Mouse (Mus musculus) testis, adult 2 months (tissue): ENCODE measurements around the gene Zc3h8. TPM values are rescaled to one million over a fixed set of nuclear protein-coding genes. Genes with fewer than 3 reads are reported as not detected.

Experiments used
- H3K27ac ChIP-seq: fragments of 200-500 bp; 2 replicates; pipeline ENCODE4 v1.5.1; 2012; ENCODE audit warnings: low read depth, low read length; ENCODE audit not compliant: control insufficient read depth, insufficient read depth
- H3K27me3 ChIP-seq: fragments of 200-500 bp; 2 replicates; pipeline ENCODE4 v1.6.1; 2012; ENCODE audit warnings: mild to moderate bottlenecking, low read length, moderate library complexity; ENCODE audit not compliant: control insufficient read depth, insufficient read depth
- H3K36me3 ChIP-seq: fragments of 200-500 bp; 2 replicates; pipeline ENCODE4 v1.6.1; 2012; ENCODE audit warnings: mild to moderate bottlenecking, low read length; ENCODE audit not compliant: control insufficient read depth, insufficient read depth
- H3K4me1 ChIP-seq: fragments of 200-500 bp; 2 replicates; pipeline ENCODE4 v1.6.1; 2012; ENCODE audit warnings: low read length; ENCODE audit not compliant: control insufficient read depth, insufficient read depth
- H3K4me3 ChIP-seq: fragments of 200-500 bp; 2 replicates; pipeline ENCODE4 v1.5.1; 2012; ENCODE audit warnings: low read depth, mild to moderate bottlenecking, low read length, moderate library complexity, mixed read lengths; ENCODE audit not compliant: control insufficient read depth
- CTCF ChIP-seq: fragments of 200-500 bp; IDR thresholded peaks from 2 replicates; pipeline ENCODE4 v1.5.1; 2012; ENCODE audit warnings: low read depth, mild to moderate bottlenecking, inconsistent platforms, low read length, moderate library complexity; ENCODE audit not compliant: control insufficient read depth, insufficient read depth, insufficient replicate concordance
- POLR2A ChIP-seq: fragments of 200-500 bp; IDR thresholded peaks from 2 replicates; pipeline ENCODE4 v1.6.1; 2012; ENCODE audit warnings: low read depth, mild to moderate bottlenecking, inconsistent platforms, low read length, moderate library complexity; ENCODE audit not compliant: control insufficient read depth
- polyA plus RNA-seq: library from polyadenylated mRNA; depleted of rRNA; stranded (reverse); fragments of >200 nt; gene quantifications from 2 replicates; pipeline ENCODE4 v1.2.3, GENCODE M21; 2012

The Zc3h8 gene
- polyA plus RNA-seq, 1 experiment, result 5.1 TPM

DNA sequence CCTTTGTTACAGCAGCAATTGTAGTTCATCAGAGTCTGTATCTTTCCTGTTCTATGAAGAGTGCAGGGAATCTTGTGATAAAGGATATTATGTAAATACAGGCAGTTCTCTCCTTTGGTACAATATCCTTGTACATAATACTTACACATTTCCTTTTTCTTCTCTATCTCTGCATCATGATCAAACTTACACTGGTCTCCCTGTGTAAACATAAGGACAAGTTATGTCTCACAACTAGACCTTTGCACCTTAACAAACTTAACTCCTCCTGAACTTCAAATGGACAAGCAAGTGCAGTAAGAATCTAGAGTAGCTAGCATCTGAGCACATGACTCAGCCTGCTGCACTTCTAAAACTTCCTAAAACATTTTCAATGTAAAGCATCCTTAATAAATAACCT is 13.2 kb downstream of the Zc3h8 start:
- no peaks in the 10 kb centered on the region for H3K4me1 ChIP-seq
- H3K4me3 ChIP-seq, result no peak overlapping the region
- H3K36me3 ChIP-seq, result no peaks in the 10 kb centered on the region; the same call in 1 of the 2 replicates
- no peak overlapping the region for H3K27ac ChIP-seq
- H3K27me3 ChIP-seq, result no peaks in the 10 kb centered on the region
- no peak for TF ChIP-seq POLR2A
- TF ChIP-seq CTCF, result no peak

DNA sequence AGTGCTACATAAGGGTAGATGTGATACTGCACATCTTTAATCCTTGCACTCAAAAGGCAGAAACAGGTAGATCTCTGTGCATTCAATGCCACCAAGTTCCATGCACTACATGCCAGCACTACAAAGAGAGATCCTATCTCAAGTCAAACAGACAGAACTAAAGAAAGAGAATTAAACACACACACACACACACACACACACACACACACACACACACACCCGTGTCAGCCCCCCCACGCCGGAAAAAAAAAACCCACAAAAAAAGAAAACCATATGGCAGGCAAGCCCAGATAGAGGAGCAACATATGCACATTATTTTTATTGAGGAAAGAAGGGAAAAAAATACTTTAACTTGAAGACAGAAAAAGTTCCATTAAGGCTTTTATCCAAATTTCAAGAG is 15.4 kb downstream of the Zc3h8 start:
- Histone ChIP-seq H3K4me3 (no peak overlapping the region), H3K27ac (no peak overlapping the region), H3K36me3 (no peaks in the 10 kb centered on the region; the same call in 1 of the 2 replicates), H3K4me1 (no peaks in the 10 kb centered on the region), H3K27me3 (no peaks in the 10 kb centered on the region)
- no peak for TF ChIP-seq POLR2A
- TF ChIP-seq CTCF, result no peak

- Histone ChIP-seq H3K36me3 (no peaks in the 10 kb centered on the region; the same call in 1 of the 2 replicates), H3K27ac (no peak overlapping the region), H3K4me1 (no peaks in the 10 kb centered on the region), H3K4me3 (no peak overlapping the region; the same call in 1 of the 2 replicates), H3K27me3 (no peaks in the 10 kb centered on the region)
- TF ChIP-seq CTCF, result no peak
- TF ChIP-seq POLR2A, result no peak
Measured at GRCm38 (mm10) chr2:128924799-128925198, 19.1 kb downstream of the Zc3h8 start.

DNA sequence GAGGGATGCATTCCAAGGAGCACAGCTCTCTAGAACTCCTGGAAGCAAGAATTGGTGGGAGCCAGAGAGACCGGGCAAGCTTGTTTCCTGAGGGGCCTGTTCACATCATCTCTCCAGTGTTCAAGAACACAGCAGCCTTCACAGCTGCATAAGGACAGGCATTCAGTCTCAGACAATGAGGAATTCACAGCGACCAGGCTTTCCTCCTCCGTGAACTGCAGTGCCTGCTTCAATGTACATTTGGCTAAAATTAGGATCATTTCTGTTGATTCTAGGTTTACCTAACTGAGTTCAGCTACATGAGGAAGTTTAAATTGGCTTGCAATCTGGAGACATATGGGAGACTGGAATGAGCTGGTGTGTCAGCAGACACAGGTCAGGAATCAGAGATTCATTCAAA is 27.3 kb downstream of the Zc3h8 start:
- H3K36me3 ChIP-seq, result no peaks in the 10 kb centered on the region
- no peaks in the 10 kb centered on the region for H3K27me3 ChIP-seq
- TF ChIP-seq POLR2A (no peak), CTCF (no peak)

DNA sequence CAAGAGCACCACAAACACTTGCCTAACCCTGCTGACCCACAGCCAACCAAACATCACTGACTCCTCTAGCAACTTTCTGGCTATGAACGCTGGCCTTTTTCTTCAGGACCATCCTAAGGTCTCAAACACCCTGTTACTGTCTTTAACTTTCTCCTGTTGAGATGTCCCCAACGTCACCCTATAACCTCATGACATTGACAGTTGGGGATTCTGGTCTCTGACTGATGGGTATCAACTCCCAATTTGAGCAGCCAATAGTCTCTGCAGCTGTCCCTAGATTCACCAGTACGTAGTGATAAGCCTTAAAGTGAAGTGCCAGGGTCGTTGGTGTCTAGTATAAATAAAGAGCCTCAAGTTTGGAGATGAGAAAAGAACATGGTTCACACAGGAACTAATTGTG is 28.9 kb downstream of the Zc3h8 start:
- TF ChIP-seq POLR2A (no peak), CTCF (no peak)
- Histone ChIP-seq H3K4me1 (no peaks in the 10 kb centered on the region), H3K36me3 (no peaks in the 10 kb centered on the region)

More for the DNA sequence above, 27.3 kb downstream of the Zc3h8 start:
- H3K4me1 ChIP-seq, result no peaks in the 10 kb centered on the region
- no peak overlapping the region for H3K27ac ChIP-seq
- H3K4me3 ChIP-seq, result no peak overlapping the region

DNA sequence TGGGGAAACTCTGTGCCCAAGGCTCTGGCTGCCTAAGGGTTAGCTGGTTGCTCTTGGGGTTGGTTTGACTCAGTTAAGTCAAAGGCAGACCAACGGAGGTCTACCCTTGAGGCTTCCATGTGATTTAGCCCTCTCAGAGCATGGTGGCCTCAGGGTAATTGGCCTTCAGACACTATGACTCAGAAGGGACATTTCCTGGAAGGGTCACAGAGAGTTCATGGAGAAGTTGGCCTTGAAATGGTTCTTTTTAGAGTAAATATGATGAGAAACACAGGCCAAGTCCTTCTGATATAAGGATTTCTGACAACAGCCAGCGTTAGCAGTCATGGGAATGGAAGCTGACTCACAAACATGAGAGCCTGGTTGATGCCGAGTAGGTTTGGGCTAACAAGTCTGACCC is 40.2 kb downstream of the Zc3h8 start:
- H3K27ac ChIP-seq, result no peak overlapping the region
- no peaks in the 10 kb centered on the region for H3K36me3 ChIP-seq
- H3K4me3 ChIP-seq, result no peak overlapping the region
- TF ChIP-seq POLR2A, result no peak
- TF ChIP-seq CTCF, result no peak
- H3K4me1 ChIP-seq, result no peaks in the 10 kb centered on the region
- H3K27me3 ChIP-seq, result no peaks in the 10 kb centered on the region

More for the DNA sequence above, 28.9 kb downstream of the Zc3h8 start:
- Histone ChIP-seq H3K27ac (no peak overlapping the region), H3K4me3 (no peak overlapping the region), H3K27me3 (no peaks in the 10 kb centered on the region)

DNA sequence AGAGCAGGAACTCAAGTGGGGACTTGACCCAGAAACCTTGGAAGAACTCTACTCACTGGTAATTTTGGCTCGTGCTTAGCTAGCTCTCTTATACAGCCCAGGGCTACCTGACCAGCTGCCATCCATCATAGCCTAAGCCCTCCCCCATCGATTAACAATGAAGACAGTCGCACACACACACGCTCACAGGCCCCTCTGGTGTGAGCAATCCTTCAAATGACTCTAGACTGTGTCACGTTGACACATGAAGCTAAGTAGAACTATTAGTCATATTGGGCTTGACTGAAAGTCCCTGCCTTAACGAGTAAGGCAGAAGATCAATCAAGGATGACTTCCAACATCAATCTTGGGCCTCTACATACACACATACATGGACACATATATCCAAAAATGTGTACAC is 41.0 kb downstream of the Zc3h8 start:
- H3K4me3 ChIP-seq, result no peak overlapping the region
- H3K36me3 ChIP-seq, result no peaks in the 10 kb centered on the region
- H3K27me3 ChIP-seq, result no peaks in the 10 kb centered on the region
- no peak overlapping the region for H3K27ac ChIP-seq
- TF ChIP-seq POLR2A, result no peak
- H3K4me1 ChIP-seq, result no peaks in the 10 kb centered on the region

DNA sequence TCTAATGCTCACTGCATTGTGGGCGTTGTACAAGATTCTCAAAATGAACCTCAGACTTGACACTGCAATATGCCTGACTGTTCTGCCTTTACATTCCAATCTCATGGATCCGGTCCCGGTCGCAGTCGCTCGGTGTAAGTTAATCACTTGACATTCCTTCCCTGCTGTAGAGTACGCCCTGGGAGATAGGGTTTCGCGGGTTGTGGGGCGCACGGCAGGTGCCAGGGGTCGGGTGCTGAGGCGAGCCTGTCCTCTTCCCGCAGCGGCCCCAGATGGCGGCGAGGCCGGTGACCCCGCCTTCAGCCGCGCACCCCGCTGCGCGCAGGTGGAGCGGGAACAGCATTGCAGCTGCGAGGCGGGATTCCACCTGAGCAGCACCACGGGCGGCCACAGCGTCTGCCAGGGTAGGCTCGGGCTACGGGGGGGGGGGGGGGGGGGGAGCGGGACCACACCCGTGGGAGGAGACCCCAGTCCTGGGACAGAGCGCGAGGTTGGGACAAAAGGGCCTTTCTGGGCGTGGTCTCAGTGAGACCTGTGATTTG is 51.6 kb downstream of the Zc3h8 start:
- Histone ChIP-seq H3K27me3 (no peaks in the 10 kb centered on the region), H3K4me1 (no peaks in the 10 kb centered on the region), H3K27ac (no peak overlapping the region), H3K4me3 (peak overlapping the region; percentile 9; the same call in 1 of the 2 replicates), H3K36me3 (no peaks in the 10 kb centered on the region)
- TF ChIP-seq POLR2A, result no peak
- no peak for TF ChIP-seq CTCF
